Mouse (Mus musculus) spleen, adult 18-20 months (tissue): Measurements from ENCODE around the gene C1ql4.
A peak's percentile ranks its signal among the peaks of the same experiment; 100 is the strongest.

Source experiments
- DNase-seq, 2 experiments: peaks; one replicate each; pipeline ENCODE4 v3.0.0; 2022; ENCODE audit warnings: mixed read lengths in 2 of 2

C1ql4 gene

GRCm38 (mm10) chr15:99087253-99088075 is at the start of gene C1ql4:
Gene C1ql4 (minus strand): TSS chr15:99087817.
- DNase-seq = no peak

GRCm38 (mm10) chr15:99129956-99130910 is 42.6 kb upstream of the C1ql4 start:
- DNase-seq = no peak

DNA sequence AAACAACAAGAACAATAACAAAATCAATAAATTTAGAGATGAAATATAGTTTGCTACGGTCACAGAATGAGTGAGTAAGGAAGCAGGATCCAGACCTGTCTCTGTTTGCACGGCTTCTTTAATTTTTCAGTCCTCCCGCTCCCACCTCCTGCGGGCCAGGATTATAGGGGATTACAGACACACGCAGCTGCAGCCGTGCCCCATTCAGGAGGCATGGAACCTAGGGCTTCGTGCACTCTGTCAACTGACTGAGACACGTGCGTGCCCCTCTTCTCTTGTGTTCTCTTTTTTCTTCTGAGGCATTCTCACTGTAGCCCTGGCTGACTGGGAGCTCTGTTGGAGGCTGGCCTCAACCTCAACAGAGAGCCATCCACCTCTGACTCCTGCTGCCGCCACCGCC is 41.8 kb upstream of the C1ql4 start:
- no peak for DNase-seq

DNA sequence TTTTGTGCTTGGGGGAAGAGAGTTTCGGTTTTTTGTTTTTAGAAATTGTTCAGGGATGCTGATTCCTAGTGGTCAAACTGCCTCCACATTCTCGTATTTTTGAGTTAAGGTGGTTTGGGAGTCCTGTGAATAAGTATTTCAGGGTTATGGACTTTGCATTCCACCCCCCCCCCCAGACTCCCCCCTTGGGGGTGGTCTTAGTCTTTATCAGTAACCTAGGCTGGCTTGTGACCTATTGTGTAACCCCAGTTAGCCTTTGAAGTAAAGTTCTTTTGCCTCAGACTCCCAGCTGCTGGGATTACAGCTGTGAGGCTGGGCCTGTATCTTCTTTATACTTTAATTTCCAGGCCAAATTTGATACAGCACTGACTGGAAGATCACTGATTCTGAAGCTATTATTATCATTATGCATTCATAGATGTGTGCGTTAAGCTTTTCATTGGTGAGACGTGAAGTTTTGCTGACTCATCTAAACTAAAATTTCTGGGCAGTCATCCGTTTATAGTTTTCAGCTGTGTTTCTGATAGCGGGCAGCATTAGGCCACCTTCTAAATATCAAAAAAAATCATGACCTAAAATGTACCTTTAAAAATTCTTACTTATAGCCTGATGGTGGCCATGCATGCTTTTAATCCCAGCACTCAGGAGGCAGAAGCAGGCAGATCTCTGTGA is 40.4 kb upstream of the C1ql4 start:
- DNase-seq = no peak

- DNase-seq = no peak
Measured at GRCm38 (mm10) chr15:99126816-99127365, 39.3 kb upstream of the C1ql4 start.

DNA sequence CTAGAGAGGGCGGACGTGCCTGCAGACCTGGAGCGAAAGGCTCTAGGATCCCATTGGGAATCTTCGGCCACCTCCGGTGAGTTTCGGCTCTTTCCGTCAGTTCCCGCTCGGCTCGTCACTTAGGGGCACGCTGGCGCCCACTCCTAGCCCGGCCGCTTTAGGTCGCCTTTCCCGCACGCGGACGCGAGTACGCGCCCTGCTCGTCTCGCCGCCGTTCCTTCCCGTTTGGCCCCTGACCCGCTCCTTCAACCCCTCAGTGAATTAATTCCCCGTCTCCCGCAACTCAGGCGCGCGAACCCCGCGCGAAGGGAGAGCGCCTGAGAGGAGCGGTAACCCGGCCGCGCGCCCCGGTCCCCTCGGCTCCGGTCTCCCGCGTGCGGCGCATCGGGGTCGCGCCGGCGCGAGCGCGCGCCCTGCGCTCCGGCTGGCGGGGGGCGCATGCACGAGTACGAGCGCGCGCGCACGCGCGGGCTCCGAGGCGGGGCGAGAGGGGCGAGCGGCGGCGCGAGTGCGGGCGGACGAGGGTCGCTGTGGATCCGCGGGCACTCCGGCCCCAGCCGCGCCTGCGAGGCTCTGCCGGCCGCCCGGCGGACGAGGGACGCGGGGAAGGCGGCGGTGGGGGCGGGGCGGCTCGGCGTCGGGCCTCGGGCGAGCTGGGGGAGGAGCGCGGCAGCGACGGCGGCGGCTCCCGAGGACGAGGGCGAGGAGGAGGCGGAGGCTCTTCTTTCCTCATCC is 38.6 kb upstream of the C1ql4 start:
- DNase-seq = peak; percentile 8 to 31

DNA sequence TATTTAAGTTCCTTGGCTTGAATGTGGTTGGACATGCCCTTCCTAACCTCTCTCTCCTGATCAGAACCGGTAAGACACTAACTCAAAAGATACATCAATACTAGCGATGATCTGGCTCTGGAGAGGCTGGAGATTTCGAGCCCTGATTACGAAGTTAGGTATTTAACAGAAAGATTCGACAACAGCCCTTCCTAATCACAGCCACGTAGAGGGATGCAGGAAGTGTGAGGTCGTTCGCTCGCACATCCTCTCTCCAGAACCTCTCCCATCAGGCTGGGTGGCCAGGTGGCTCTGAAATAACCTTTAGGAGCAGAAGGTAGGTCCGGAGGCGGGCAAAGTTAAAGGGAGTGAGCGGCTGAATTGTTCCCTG is 38.1 kb upstream of the C1ql4 start, which contains the start of gene Spats2:
Spats2 (plus strand) TSS at position 206 of the 370 bp plus-strand sequence.
- DNase-seq = no peak

GRCm38 (mm10) chr15:99122642-99123041 is 35.0 kb upstream of the C1ql4 start:
- no peak for DNase-seq

DNA sequence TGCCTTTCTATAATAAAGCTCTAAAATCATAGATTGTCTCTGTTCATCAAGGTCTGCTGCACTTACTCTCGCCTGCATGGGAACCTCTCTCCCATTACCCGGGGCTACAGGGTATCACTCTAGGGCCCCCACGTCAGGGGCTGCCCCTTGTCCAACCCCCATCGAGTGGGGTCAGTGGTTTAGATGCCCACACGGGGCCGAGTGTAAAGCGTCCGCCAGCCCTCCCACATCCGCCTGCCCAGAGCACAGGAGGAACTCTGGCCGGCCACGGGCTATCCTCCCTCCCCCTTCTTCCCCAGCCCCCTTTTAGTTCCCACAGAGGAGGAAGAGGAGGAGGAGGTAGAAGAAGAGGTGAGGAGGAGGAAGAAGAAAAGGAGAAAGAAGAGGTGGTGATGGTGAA is 33.2 kb upstream of the C1ql4 start:
- no peak for DNase-seq

DNA sequence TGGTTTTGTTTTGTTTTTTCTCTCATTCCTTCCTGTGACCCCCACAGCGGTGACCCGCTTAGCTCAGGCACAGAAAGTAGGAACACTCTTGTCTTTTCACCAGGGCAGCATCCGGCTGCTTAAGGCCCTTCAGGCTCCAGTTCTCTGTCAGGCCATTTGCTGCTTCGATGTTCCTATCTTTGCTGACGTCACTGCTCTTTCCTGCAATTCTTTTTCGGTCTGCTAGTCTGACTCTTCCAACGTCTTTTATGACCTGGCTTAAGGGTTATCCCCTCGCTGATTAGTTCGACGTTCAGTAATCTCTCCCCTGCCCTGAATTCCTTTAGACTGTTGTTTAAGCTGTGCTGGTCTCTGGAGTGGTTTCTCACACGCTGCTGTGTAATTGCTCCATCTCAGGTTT is 28.9 kb upstream of the C1ql4 start:
- no peak for DNase-seq

DNA sequence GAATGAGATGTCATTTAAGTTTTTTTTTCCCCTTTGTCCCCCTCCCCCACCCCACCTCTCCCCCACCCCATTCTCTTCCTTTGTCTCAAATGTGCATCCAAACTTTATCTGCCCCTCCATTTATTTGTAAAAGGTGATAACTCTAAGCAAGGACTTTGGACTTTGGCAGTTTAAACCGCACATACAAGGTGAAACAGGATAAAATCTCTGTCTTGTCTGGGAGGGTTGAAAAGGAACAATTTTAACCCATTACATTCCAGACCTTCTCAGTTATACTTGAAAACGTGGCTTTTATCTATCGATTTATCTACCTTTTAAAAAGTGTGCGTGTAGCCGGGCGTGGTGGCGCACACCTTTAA is 27.4 kb upstream of the C1ql4 start:
- DNase-seq = no peak

DNA sequence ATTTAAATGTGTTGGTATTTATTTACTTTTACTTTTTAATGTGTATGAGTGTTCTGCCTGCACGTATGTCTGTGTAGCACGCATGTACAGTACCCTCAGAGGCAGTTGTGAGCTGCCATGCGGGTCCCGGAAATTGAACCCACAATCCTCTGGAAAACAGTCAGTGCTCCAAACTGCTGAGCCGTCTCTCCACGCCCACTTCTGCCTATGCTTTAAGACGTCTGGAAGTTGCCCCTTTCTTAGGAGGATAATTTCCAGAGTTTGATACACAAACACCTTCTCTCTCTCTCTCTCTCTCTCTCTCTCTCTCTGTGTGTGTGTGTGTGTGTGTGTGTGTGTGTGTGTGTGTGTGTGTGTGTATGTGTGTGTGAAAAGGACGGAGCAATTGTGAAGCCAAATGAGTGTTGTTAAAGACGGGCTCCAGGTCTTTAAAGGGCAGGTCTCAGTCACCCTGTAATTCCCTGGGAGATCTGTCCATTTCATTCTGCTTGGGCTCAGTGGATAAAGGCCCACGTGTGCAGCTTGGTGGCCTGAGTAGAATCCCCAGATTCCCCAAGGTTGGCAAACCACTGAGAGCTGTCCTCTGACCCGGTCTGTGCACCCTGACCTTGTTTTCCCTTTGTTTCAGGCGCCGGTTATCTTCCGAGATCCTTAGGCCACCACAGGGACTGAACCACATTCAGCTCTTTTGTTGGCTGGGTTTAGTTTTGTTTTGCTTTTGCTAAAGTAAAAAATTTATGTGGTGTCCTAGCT is 26.9 kb upstream of the C1ql4 start:
- no peak for DNase-seq

- DNase-seq = no peak
Measured at GRCm38 (mm10) chr15:99113396-99113975, 25.9 kb upstream of the C1ql4 start.

GRCm38 (mm10) chr15:99112843-99113395 is 25.3 kb upstream of the C1ql4 start:
- no peak for DNase-seq

DNA sequence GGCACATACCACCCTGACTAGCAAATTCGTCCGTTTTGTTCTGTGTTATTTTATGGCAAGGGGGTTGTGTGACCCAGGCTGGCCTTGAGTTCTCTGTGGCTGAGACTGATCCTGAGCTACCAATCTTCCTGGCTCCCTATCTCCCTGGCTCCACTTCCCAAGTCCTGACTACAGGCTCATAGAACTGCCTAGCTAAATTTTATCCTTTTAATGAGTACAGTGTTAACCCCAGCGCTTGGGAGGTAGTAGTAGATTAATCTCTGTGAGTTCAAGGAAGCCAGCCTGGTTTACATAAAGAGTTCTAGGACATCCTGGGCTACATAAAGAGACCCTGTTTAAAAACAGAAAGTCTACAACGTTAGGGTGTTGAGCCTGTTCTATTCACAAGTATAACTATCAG is 24.2 kb upstream of the C1ql4 start:
- DNase-seq = no peak

- no peak for DNase-seq
Measured at GRCm38 (mm10) chr15:99111139-99111538, 23.5 kb upstream of the C1ql4 start.

- no peak for DNase-seq
Measured at GRCm38 (mm10) chr15:99107866-99108265, 20.2 kb upstream of the C1ql4 start.

DNA sequence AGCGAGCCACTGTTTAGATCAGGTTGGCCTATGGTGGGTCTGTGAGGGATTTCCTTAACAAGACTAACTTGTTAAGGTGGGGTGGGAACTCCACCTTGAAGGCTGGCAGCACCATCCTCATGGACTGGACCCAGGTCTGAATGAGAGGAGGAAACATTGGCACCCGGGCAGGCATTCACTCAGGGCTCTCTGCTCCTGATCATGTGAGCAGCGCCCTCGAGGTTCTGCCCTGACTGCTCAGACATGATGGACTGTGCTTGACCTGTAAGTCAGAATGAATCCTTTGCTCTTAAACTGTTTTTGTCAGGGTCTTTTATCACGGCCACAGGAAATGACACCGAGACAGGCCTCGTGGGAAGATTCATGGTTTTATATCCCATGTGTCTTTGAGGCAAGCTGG is 17.6 kb upstream of the C1ql4 start:
- DNase-seq = no peak

DNA sequence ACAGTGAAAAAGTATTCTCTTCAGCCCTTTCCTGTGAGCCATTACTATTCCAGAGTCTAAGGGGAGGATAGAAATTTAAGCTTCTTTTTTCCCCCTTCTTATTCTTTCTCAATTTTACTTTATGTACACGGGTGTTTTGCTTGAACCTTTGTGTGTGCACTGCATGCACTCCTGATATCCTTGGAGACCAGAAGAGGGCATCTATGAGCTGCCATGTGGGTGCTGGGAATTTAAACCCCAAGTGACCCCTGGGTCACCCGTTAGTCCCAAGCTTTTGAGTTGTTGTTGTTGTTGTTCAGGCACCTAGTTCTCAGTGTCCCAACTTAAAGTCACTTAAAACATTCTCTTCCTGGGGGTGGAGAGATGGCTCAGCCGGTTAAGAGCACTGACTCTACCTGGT is 12.4 kb upstream of the C1ql4 start:
- DNase-seq = no peak

DNA sequence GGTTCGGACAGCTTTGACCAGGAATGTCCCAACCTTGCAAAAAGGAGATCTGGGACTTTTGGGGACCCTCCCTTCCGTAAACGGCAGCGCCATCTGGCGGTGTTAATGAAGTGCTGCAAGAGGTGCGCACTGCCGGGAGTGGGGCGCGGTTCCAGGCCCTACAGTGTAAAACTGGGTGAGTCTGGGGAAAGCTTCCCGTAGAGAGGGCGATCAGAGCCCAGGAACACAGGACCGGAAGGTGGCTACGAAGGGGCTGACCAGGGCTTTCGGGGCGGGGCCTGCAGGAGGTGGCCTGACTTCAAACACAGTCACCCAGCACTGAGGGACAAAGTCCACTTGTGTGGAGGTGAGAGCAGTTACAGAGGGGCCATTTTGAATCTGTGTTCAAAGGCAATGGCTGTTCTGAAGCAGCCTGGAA is 11.5 kb upstream of the C1ql4 start:
- no peak for DNase-seq

DNA sequence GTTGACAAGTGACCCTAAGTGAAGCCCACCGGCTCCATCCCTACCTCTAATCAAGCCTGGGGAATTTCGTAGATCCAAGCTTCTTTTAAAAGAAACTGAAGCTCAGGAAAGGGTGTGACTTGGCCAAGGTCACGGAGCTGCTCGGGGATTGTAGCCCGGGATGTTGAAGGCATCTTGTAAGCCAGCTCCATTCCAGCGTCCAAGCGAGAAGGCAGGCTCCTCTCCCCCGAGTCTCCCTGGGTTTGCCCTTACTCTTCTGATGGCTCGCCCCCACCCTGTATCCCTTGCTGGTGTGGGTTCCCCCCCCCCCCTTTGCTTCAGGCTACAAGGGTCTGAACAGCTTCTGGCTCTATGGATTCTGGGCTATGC is 10.9 kb upstream of the C1ql4 start:
- no peak for DNase-seq
